15 mouse cellular contexts compared by ENCODE assay signal in genomic region chr10:60196971-60197370, GRCm38 (mm10). TPM values are rescaled to one million over a fixed set of nuclear protein-coding genes. Genes with fewer than 3 reads are reported as not detected.
DNase-seq lines count a peak whose midpoint lies in the region; ATAC-seq lines count a peak whose summit lies in the region.
"Had no signal": no experiment of that assay in that cellular context is flagged by ENCODE, and none has a peak within 500 bp of the region (broad histone marks: within the 10 kb centered on the region; RNA-seq: fewer than 3 reads in every experiment).

No protein-coding gene starts in this region.

- peaks cover 50% of the 10 kb centered on the region for H3K4me1 ChIP-seq in limb, embryonic 13.5 days
- peaks cover 25% of the 10 kb centered on the region for H3K4me1 ChIP-seq in limb, embryonic 10.5 days
- H3K4me1 ChIP-seq in neural tube, embryonic 15.5 days: peaks cover 43% of the 10 kb centered on the region

- H3K27me3 ChIP-seq in limb, embryonic 13.5 days: no peaks in the 10 kb centered on the region
- peaks cover 16% of the 10 kb centered on the region for H3K27me3 ChIP-seq in limb, embryonic 10.5 days (ENCODE audit: low read depth, poor library complexity, severe bottlenecking)
- no peaks in the 10 kb centered on the region for H3K27me3 ChIP-seq in neural tube, embryonic 15.5 days (replicated peaks)

- H3K4me2 ChIP-seq in limb, embryonic 13.5 days (replicated peaks): no peak overlapping the region
- no peak overlapping the region for H3K4me2 ChIP-seq in neural tube, embryonic 15.5 days
- H3K4me2 ChIP-seq: heart, embryonic 13.5 days; hindbrain, embryonic 14.5 days; liver, embryonic 13.5 days had no signal

- 62% methylated on average over 5 of the region's 5 CpGs for WGBS in limb, embryonic 13.5 days
- WGBS in limb, embryonic 10.5 days: 71% methylated on average over 5 of the region's 5 CpGs
- WGBS in neural tube, embryonic 15.5 days: 75% methylated on average over 5 of the region's 5 CpGs

- peak; percentile 61 for DNase-seq in cerebellum, adult 11-12 months
- no peak for DNase-seq in cerebellum, postnatal 4 days (ENCODE audit: low spot score in 2 of 2)
- no peak for DNase-seq in limb, embryonic 10.5 days (ENCODE audit: low spot score)
- DNase-seq in cerebellum, adult 9-11 months: peak; percentile 69
- peak; percentile 55 for DNase-seq in lung, postnatal 14 days
- DNase-seq in natural killer cell, adult 2 months (ENCODE audit: low spot score in 2 of 2): no peak
- DNase-seq: gastrocnemius, postnatal 10 days; layer of hippocampus, adult 9-11 months; liver, embryonic 13.5 days; thymus, postnatal 25 days had no signal

- H3K9ac ChIP-seq in limb, embryonic 13.5 days: no peak overlapping the region
- no peak overlapping the region for H3K9ac ChIP-seq in neural tube, embryonic 15.5 days (replicated peaks)
- H3K9ac ChIP-seq: heart, embryonic 13.5 days; hindbrain, embryonic 14.5 days; liver, embryonic 13.5 days had no signal

- H3K36me3 ChIP-seq in limb, embryonic 13.5 days: 0 out of 2 replicates have a peak, but pooled peaks cover 4% of the 10 kb centered on the region
- H3K36me3 ChIP-seq in limb, embryonic 10.5 days: no peaks in the 10 kb centered on the region
- H3K36me3 ChIP-seq in neural tube, embryonic 15.5 days: no peaks in the 10 kb centered on the region
- H3K36me3 ChIP-seq: heart, embryonic 13.5 days; liver, embryonic 13.5 days had no signal

- no peaks in the 10 kb centered on the region for H3K9me3 ChIP-seq in limb, embryonic 13.5 days
- H3K9me3 ChIP-seq in limb, embryonic 10.5 days (replicated peaks): no peaks in the 10 kb centered on the region
- no peaks in the 10 kb centered on the region for H3K9me3 ChIP-seq in neural tube, embryonic 15.5 days (replicated peaks)
- H3K9me3 ChIP-seq: heart, embryonic 13.5 days; liver, embryonic 13.5 days had no signal

- no peak overlapping the region for H3K4me3 ChIP-seq in limb, embryonic 13.5 days
- H3K4me3 ChIP-seq in limb, embryonic 10.5 days: no peak overlapping the region
- H3K4me3 ChIP-seq in neural tube, embryonic 15.5 days (replicated peaks): no peak overlapping the region
- H3K4me3 ChIP-seq: heart, embryonic 13.5 days; liver, embryonic 13.5 days had no signal

- no peak for ATAC-seq in limb, embryonic 13.5 days (ENCODE audit: low FRiP score, low read depth)
- ATAC-seq in neural tube, embryonic 15.5 days (ENCODE audit: low FRiP score): no peak
- ATAC-seq: forebrain, embryonic 14.5 days had no signal

- peak overlapping the region; percentile 52 for H3K27ac ChIP-seq in limb, embryonic 13.5 days
- no peak overlapping the region for H3K27ac ChIP-seq in limb, embryonic 10.5 days
- no peak overlapping the region for H3K27ac ChIP-seq in neural tube, embryonic 15.5 days (replicated peaks)
- H3K27ac ChIP-seq: heart, embryonic 13.5 days; liver, embryonic 13.5 days had no signal

RNA-seq across cellular contexts. Expression of gene Chst3, which starts 22.1 kb away (rescaled TPM):
- polyA plus RNA-seq in limb, embryonic 13.5 days (2015; fragmentation: Nextera tagmentation; extraction: Ambion mirVana): 3.1 and 3.7 TPM in 2 replicates
- 1.4 and 2.0 TPM in 2 replicates for polyA plus RNA-seq in limb, embryonic 10.5 days (2016; fragmentation: Nextera tagmentation; extraction: Ambion mirVana)
- polyA plus RNA-seq in neural tube, embryonic 15.5 days (2015; fragmentation: Nextera tagmentation; extraction: Ambion mirVana): 1.9 and 2.0 TPM in 2 replicates

Comparison
In these comparisons a context has a peak if more than half of its experiments do, and no peak if none do; other contexts are left out.
1. DNase-seq: peak in cerebellum, adult 11-12 months (single experiment), cerebellum, adult 9-11 months (single experiment) and lung, postnatal 14 days (single experiment); none in cerebellum, postnatal 4 days (0 of 2), limb, embryonic 10.5 days (single experiment) and natural killer cell, adult 2 months (0 of 2).